Mouse (Mus musculus): ENCODE data around the gene C2cd3. TPM values are rescaled to one million over a fixed set of nuclear protein-coding genes. Genes with fewer than 3 reads are reported as not detected.

C2cd3 gene
- total and polyA plus RNA-seq, 3 experiments: 8.5 to 23.5 TPM; not detected in 1

GRCm38 (mm10) chr7:100466781-100467510 is 94.9 kb downstream of the C2cd3 start (continued):
- peak; percentile 60; the same call in 1 of the 2 replicates for TF ChIP-seq MXI1 (IDR thresholded peaks at IDR 0.05; ENCODE audit: low read depth, low read length)
- TF ChIP-seq SIN3A (IDR thresholded peaks at IDR 0.05; ENCODE audit: low read length): peak; percentile 63
- no peak for TF ChIP-seq USF1 (IDR thresholded peaks at IDR 0.05; ENCODE audit: low read depth, low read length)

- Histone ChIP-seq H3K79me2 (ENCODE audit: control insufficient read depth, insufficient read depth, low read length, poor library complexity) (no peaks in the 10 kb centered on the region), H3K4me3 (ENCODE audit: control insufficient read depth in 1 of 2, insufficient read depth in 1 of 2, low read depth in 2 of 2, low read length in 2 of 2) (no peak overlapping the region), H3K27ac (ENCODE audit: control insufficient read depth, low read depth, low read length) (no peak overlapping the region), H3K4me1 (ENCODE audit: control insufficient read depth in 1 of 2, insufficient read depth in 2 of 2, low read length in 2 of 2) (peaks cover 22 to 30% of the 10 kb centered on the region in 2 experiments), H3K9ac (ENCODE audit: control insufficient read depth, low read depth, low read length, poor library complexity, severe bottlenecking) (no peak overlapping the region), H3K9me3 (replicated peaks; ENCODE audit: insufficient read depth, low read length) (no peaks in the 10 kb centered on the region), H3K27me3 (ENCODE audit: control insufficient read depth in 1 of 2, insufficient read depth in 2 of 2, low read length in 2 of 2) (no peaks in the 10 kb centered on the region), H3K36me3 (ENCODE audit: control insufficient read depth in 1 of 2, insufficient read depth in 2 of 2, low read length in 2 of 2) (peaks cover 0 to 31% of the 10 kb centered on the region in 2 experiments; a peak in 2 of 4 replicates)
- TF ChIP-seq SMC3 (IDR thresholded peaks at IDR 0.05; ENCODE audit: low read depth, low read length) (no peak), MAFK (IDR thresholded peaks at IDR 0.05; ENCODE audit: borderline replicate concordance, low read depth, low read length) (no peak), JUND (IDR thresholded peaks at IDR 0.05; ENCODE audit: low read depth, low read length) (no peak), MYC (IDR thresholded peaks at IDR 0.05; ENCODE audit: low read depth, low read length) (no peak), SIN3A (IDR thresholded peaks at IDR 0.05; ENCODE audit: low read length) (no peak), ZKSCAN1 (IDR thresholded peaks at IDR 0.05; ENCODE audit: low read depth, low read length) (no peak), ZMIZ1 (IDR thresholded peaks at IDR 0.05; ENCODE audit: low read depth, low read length) (no peak)
- DNase-seq (ENCODE audit: low read depth, low spot score): no peak
These were observed 96.7 kb downstream of the C2cd3 start for GRCm38 (mm10) chr7:100468761-100469160.

DNA sequence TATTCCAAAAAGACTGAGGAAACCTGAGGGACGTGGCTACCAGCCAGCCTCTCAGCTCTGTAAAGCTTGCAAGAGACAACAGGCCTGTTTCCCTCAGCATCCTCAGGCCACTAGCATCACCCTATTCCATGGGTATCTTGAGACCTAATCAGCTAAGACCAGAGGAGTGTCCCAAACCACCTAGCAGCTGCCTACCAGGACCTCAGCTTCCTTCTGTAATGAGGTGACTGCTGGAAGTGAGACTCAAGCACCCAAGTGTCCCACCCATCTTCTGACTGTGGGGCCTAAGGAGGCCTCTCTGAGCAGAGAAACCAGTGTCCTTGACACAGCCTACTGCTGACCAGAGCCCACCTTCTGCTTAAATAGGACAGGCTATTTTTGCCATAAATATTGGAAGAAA is 97.5 kb downstream of the C2cd3 start:
- Histone ChIP-seq H3K27me3 (ENCODE audit: control insufficient read depth in 1 of 2, insufficient read depth in 2 of 2, low read length in 2 of 2) (no peaks in the 10 kb centered on the region), H3K79me2 (ENCODE audit: control insufficient read depth, insufficient read depth, low read length, poor library complexity) (no peaks in the 10 kb centered on the region), H3K9ac (ENCODE audit: control insufficient read depth, low read depth, low read length, poor library complexity, severe bottlenecking) (no peak overlapping the region), H3K4me1 (ENCODE audit: control insufficient read depth in 1 of 2, insufficient read depth in 2 of 2, low read length in 2 of 2) (peaks cover 22 to 30% of the 10 kb centered on the region in 2 experiments), H3K9me3 (replicated peaks; ENCODE audit: insufficient read depth, low read length) (no peaks in the 10 kb centered on the region), H3K36me3 (ENCODE audit: control insufficient read depth in 1 of 2, insufficient read depth in 2 of 2, low read length in 2 of 2) (peaks cover 0 to 31% of the 10 kb centered on the region in 2 experiments; a peak in 2 of 4 replicates), H3K4me3 (ENCODE audit: control insufficient read depth in 1 of 2, insufficient read depth in 1 of 2, low read depth in 2 of 2, low read length in 2 of 2) (no peak overlapping the region), H3K27ac (ENCODE audit: control insufficient read depth, low read depth, low read length) (no peak overlapping the region)
- TF ChIP-seq SMC3 (IDR thresholded peaks at IDR 0.05; ENCODE audit: low read depth, low read length): no peak
- no peak for TF ChIP-seq GABPA (IDR thresholded peaks at IDR 0.05; ENCODE audit: low read depth, low read length)
- TF ChIP-seq KAT2A (conservative IDR thresholded peaks at IDR 0.05; ENCODE audit: low read depth, low read length): no peak
- no peak for TF ChIP-seq ZMIZ1 (IDR thresholded peaks at IDR 0.05; ENCODE audit: low read depth, low read length)
- TF ChIP-seq POLR2AphosphoS5 (IDR thresholded peaks at IDR 0.05; ENCODE audit: borderline replicate concordance, low read depth, low read length): no peak
- TF ChIP-seq TCF12 (IDR thresholded peaks at IDR 0.05; ENCODE audit: low read depth, low read length): no peak
- TF ChIP-seq MAZ (IDR thresholded peaks at IDR 0.05; ENCODE audit: low read depth, low read length): no peak
- TF ChIP-seq CHD2 (IDR thresholded peaks at IDR 0.05; ENCODE audit: low read length): no peak
- TF ChIP-seq MXI1 (IDR thresholded peaks at IDR 0.05; ENCODE audit: low read depth, low read length): no peak
- TF ChIP-seq ETS1 (IDR thresholded peaks at IDR 0.05; ENCODE audit: low read depth, low read length): no peak
- no peak for TF ChIP-seq NRF1 (IDR thresholded peaks at IDR 0.05; ENCODE audit: insufficient read depth, low read depth, low read length, poor library complexity, severe bottlenecking)
- TF ChIP-seq UBTF (IDR thresholded peaks at IDR 0.05; ENCODE audit: borderline replicate concordance, insufficient read depth, low read depth, low read length): no peak
- TF ChIP-seq BHLHE40 (IDR thresholded peaks at IDR 0.05; ENCODE audit: borderline replicate concordance, low read depth, low read length): no peak
- TF ChIP-seq USF1 (IDR thresholded peaks at IDR 0.05; ENCODE audit: low read depth, low read length): no peak
- no peak for DNase-seq (ENCODE audit: low read depth, low spot score)
